Mouse (Mus musculus) midbrain, postnatal 0 days (tissue): ENCODE data around the gene Tmsb10. TPM values are rescaled to one million over a fixed set of nuclear protein-coding genes. Genes with fewer than 3 reads are reported as not detected.

Source experiments
- ATAC-seq: fragments of 200-750 bp; cut with Nextera tagmentation; 2 replicates; pipeline ENCODE4 v1.8.0; 2017; ENCODE audit warnings: moderate number of reproducible peaks, mild to moderate bottlenecking, moderate TSS enrichment, moderate library complexity; ENCODE audit not compliant: low FRiP score
- DNase-seq: peaks from one replicate; pipeline ENCODE4 v3.0.0-alpha.2; 2015; ENCODE audit warnings: low spot score
- H3K27ac ChIP-seq: fragments of 300-500 bp; sonication (generic); 2 replicates; pipeline ENCODE4 v1.5.1; 2014; ENCODE audit warnings: low read depth, mild to moderate bottlenecking, low read length, mixed read lengths
- H3K27me3 ChIP-seq: fragments of 300-500 bp; sonication (generic); 2 replicates; pipeline ENCODE4 v1.6.1; 2014; ENCODE audit warnings: low read length, control low read depth, mixed read lengths; ENCODE audit not compliant: insufficient read depth
- H3K36me3 ChIP-seq: fragments of 300-500 bp; sonication (generic); 2 replicates; pipeline ENCODE4 v1.6.1; 2014; ENCODE audit warnings: low read length, control low read depth, mixed read lengths; ENCODE audit not compliant: insufficient read depth
- H3K4me1 ChIP-seq: fragments of 300-500 bp; sonication (generic); 2 replicates; pipeline ENCODE4 v1.6.1; 2014; ENCODE audit warnings: mild to moderate bottlenecking, control low read depth, antibody characterized with exemption, low read length, mixed read lengths; ENCODE audit not compliant: insufficient read depth
- H3K4me2 ChIP-seq: fragments of 300-500 bp; sonication (generic); 2 replicates; pipeline ENCODE4 v1.6.1; 2014; ENCODE audit warnings: low read depth, mild to moderate bottlenecking, low read length, mixed read lengths; ENCODE audit not compliant: poor library complexity, severe bottlenecking
- H3K4me3 ChIP-seq: fragments of 300-500 bp; sonication (generic); 2 replicates; pipeline ENCODE4 v1.5.1; 2014; ENCODE audit warnings: low read depth, mild to moderate bottlenecking, low read length, moderate library complexity
- H3K9ac ChIP-seq: fragments of 300-500 bp; sonication (generic); replicated peaks from 2 replicates; pipeline ENCODE4 v1.6.1; 2014; ENCODE audit warnings: mild to moderate bottlenecking, low read length, moderate library complexity, mixed read lengths; ENCODE audit not compliant: poor library complexity, severe bottlenecking
- H3K9me3 ChIP-seq: fragments of 300-500 bp; sonication (generic); 2 replicates; pipeline ENCODE4 v1.6.1; 2016; ENCODE audit warnings: low read length, control low read depth
- CTCF ChIP-seq: IDR thresholded peaks from 2 replicates; pipeline ENCODE4 v1.5.1; 2016; ENCODE audit warnings: antibody characterized with exemption, mild to moderate bottlenecking
- WGBS: fragments of 180-500 bp; shearing (Covaris S2); extraction: QIAGEN DNeasy Blood & Tissue Kit; methylation state at CpG from one replicate; pipeline ENCODE4 v1.1.7; 2014; 5-methylcytosine and 5-hydroxymethylcytosine counted together
- polyA plus RNA-seq: library from polyadenylated mRNA; unstranded; fragments of >200 nt; fragmentation: Nextera tagmentation; extraction: Ambion mirVana; gene quantifications from 2 replicates; pipeline ENCODE4 v1.2.1, GENCODE M21; 2015
- total RNA-seq: library from RNA; depleted of rRNA; stranded (reverse); fragments of >200 nt; gene quantifications from 2 replicates; pipeline ENCODE4 v1.2.3, GENCODE M21; 2014

The Tmsb10 gene
- total and polyA plus RNA-seq, 2 experiments from 2014 or later, result 572 to 6,879 TPM

- no peak overlapping the region for H3K4me2 ChIP-seq
- DNase-seq, result no peak
- H3K4me3 ChIP-seq, result no peak overlapping the region
- WGBS, result 68% methylated on average over 3 of the region's 3 CpGs
- H3K9me3 ChIP-seq, result no peaks in the 10 kb centered on the region
- no peaks in the 10 kb centered on the region for H3K27me3 ChIP-seq
- H3K36me3 ChIP-seq, result no peaks in the 10 kb centered on the region
- TF ChIP-seq CTCF, result no peak
- no peak overlapping the region for H3K9ac ChIP-seq
- no peaks in the 10 kb centered on the region for H3K4me1 ChIP-seq
- ATAC-seq, result no peak
- H3K27ac ChIP-seq, result no peak overlapping the region
Measured at GRCm38 (mm10) chr6:72971074-72971473, 12.5 kb upstream of the Tmsb10 start.

- WGBS, result 66% methylated on average over 3 of the region's 3 CpGs
- TF ChIP-seq CTCF, result no peak
- H3K4me1 ChIP-seq, result no peaks in the 10 kb centered on the region
- no peak for ATAC-seq
- H3K9me3 ChIP-seq, result no peaks in the 10 kb centered on the region
- H3K9ac ChIP-seq, result no peak overlapping the region
- no peaks in the 10 kb centered on the region for H3K27me3 ChIP-seq
- no peak overlapping the region for H3K4me2 ChIP-seq
- no peak overlapping the region for H3K27ac ChIP-seq
- no peaks in the 10 kb centered on the region for H3K36me3 ChIP-seq
- H3K4me3 ChIP-seq, result no peak overlapping the region
- DNase-seq, result no peak
Measured at GRCm38 (mm10) chr6:72969787-72970186, 11.2 kb upstream of the Tmsb10 start.

GRCm38 (mm10) chr6:72965199-72965598, 6.7 kb upstream of the Tmsb10 start:
- no peaks in the 10 kb centered on the region for H3K9me3 ChIP-seq
- H3K36me3 ChIP-seq, result no peaks in the 10 kb centered on the region
- no peak for TF ChIP-seq CTCF
- no peaks in the 10 kb centered on the region for H3K27me3 ChIP-seq
- no peak for ATAC-seq
- no peaks in the 10 kb centered on the region; the same call in 1 of the 2 replicates for H3K4me1 ChIP-seq
- no peak overlapping the region for H3K27ac ChIP-seq
- no peak for DNase-seq
- no peak overlapping the region for H3K4me2 ChIP-seq
- no peak overlapping the region for H3K9ac ChIP-seq
- 86% methylated on average over 6 of the region's 6 CpGs for WGBS
- no peak overlapping the region for H3K4me3 ChIP-seq

GRCm38 (mm10) chr6:72962281-72962741, 3.8 kb upstream of the Tmsb10 start:
- WGBS, result 49% methylated on average over 7 of the region's 7 CpGs
- no peak overlapping the region for H3K27ac ChIP-seq
- TF ChIP-seq CTCF, result no peak
- H3K4me1 ChIP-seq, result no peaks in the 10 kb centered on the region; the same call in 1 of the 2 replicates
- H3K27me3 ChIP-seq, result no peaks in the 10 kb centered on the region
- H3K9me3 ChIP-seq, result no peaks in the 10 kb centered on the region
- DNase-seq (peak; percentile 20), ATAC-seq (no peak)
- H3K36me3 ChIP-seq, result no peaks in the 10 kb centered on the region
- no peak overlapping the region for H3K9ac ChIP-seq
- H3K4me3 ChIP-seq, result no peak overlapping the region
- no peak overlapping the region for H3K4me2 ChIP-seq

- Histone ChIP-seq H3K4me3 (no peak overlapping the region), H3K9me3 (no peaks in the 10 kb centered on the region), H3K4me2 (no peak overlapping the region), H3K36me3 (no peaks in the 10 kb centered on the region), H3K4me1 (no peaks in the 10 kb centered on the region; the same call in 1 of the 2 replicates), H3K27me3 (no peaks in the 10 kb centered on the region), H3K9ac (no peak overlapping the region), H3K27ac (no peak overlapping the region)
- ATAC-seq (no peak), DNase-seq (no peak)
- no peak for TF ChIP-seq CTCF
- WGBS, result 87% methylated on average over 9 of the region's 9 CpGs
Measured at GRCm38 (mm10) chr6:72961603-72962002, 3.1 kb upstream of the Tmsb10 start.

- Histone ChIP-seq H3K9ac (no peak overlapping the region), H3K4me3 (no peak overlapping the region)
- no peak for TF ChIP-seq CTCF
Measured at GRCm38 (mm10) chr6:72960675-72961074, 2.1 kb upstream of the Tmsb10 start.

More at GRCm38 (mm10) chr6:72960675-72961074, 2.1 kb upstream of the Tmsb10 start:
- WGBS, result 92% methylated on average over 5 of the region's 5 CpGs
- Histone ChIP-seq H3K4me1 (peaks cover 1% of the 10 kb centered on the region; the same call in 1 of the 2 replicates), H3K9me3 (no peaks in the 10 kb centered on the region), H3K27me3 (no peaks in the 10 kb centered on the region), H3K27ac (no peak overlapping the region), H3K36me3 (no peaks in the 10 kb centered on the region), H3K4me2 (no peak overlapping the region)
- DNase-seq (no peak), ATAC-seq (no peak)
